Mouse (Mus musculus) layer of hippocampus, adult 18-20 months (tissue): ENCODE measurements at regions not wholly inside any gene's neighbourhood (a gene's known extent, or its start where the extent isn't known, plus 50 kb on each side); places are given as distances from the start of the nearest gene placed in this dataset.

Experiments
- DNase-seq, 2 experiments: peaks; one replicate each; pipeline ENCODE4 v3.0.0; 2022; ENCODE audit warnings: low spot score in 2 of 2

GRCm38 (mm10) chr17:89301325-89301724, 100.8 kb upstream of the Fshr start:
- DNase-seq, result no peak

GRCm38 (mm10) chr17:89297277-89298002, 97.0 kb upstream of the Fshr start:
- peak in 1 of 2 experiments; percentile 8 for DNase-seq

GRCm38 (mm10) chr17:89281321-89281720, 80.8 kb upstream of the Fshr start:
- DNase-seq, result no peak

- no peak for DNase-seq
These were observed 71.7 kb upstream of the Fshr start for GRCm38 (mm10) chr17:89272141-89272540.

- DNase-seq, result no peak
These were observed 55.2 kb upstream of the Fshr start for GRCm38 (mm10) chr17:89255687-89256086.

GRCm38 (mm10) chr17:89250811-89251210, 50.3 kb upstream of the Fshr start:
- no peak for DNase-seq
